Mouse (Mus musculus) heart, embryonic 12.5 days (tissue): ENCODE measurements around the gene Josd2. TPM values are rescaled to one million over a fixed set of nuclear protein-coding genes. Genes with fewer than 3 reads are reported as not detected.
A peak's percentile ranks its signal among the peaks of the same experiment; 100 is the strongest.

ENCODE experiments used
- ATAC-seq: fragments of 200-750 bp; cut with Nextera tagmentation; 2 replicates; pipeline ENCODE4 v1.8.0; 2017; ENCODE audit warnings: moderate TSS enrichment, moderate library complexity; ENCODE audit not compliant: insufficient number of reproducible peaks, low FRiP score
- H3K27ac ChIP-seq: fragments of 300-500 bp; sonication (generic); 2 replicates; pipeline ENCODE4 v1.5.1; 2016; ENCODE audit warnings: mild to moderate bottlenecking, moderate library complexity; ENCODE audit not compliant: poor library complexity, severe bottlenecking
- H3K27me3 ChIP-seq: fragments of 300-500 bp; sonication (generic); replicated peaks from 2 replicates; pipeline ENCODE4 v1.6.1; 2016; ENCODE audit warnings: mild to moderate bottlenecking, moderate library complexity
- H3K36me3 ChIP-seq: fragments of 300-500 bp; sonication (generic); 2 replicates; pipeline ENCODE4 v1.6.1; 2016; ENCODE audit warnings: mild to moderate bottlenecking, moderate library complexity
- H3K4me1 ChIP-seq: fragments of 300-500 bp; sonication (generic); replicated peaks from 2 replicates; pipeline ENCODE4 v1.6.1; 2016; ENCODE audit warnings: mild to moderate bottlenecking
- H3K4me2 ChIP-seq: fragments of 300-500 bp; sonication (generic); 2 replicates; pipeline ENCODE4 v1.6.1; 2016; ENCODE audit warnings: mild to moderate bottlenecking, moderate library complexity
- H3K4me3 ChIP-seq: fragments of 300-500 bp; sonication (generic); 2 replicates; pipeline ENCODE4 v1.5.1; 2016; ENCODE audit warnings: mild to moderate bottlenecking
- H3K9ac ChIP-seq: fragments of 300-500 bp; sonication (generic); 2 replicates; pipeline ENCODE4 v1.6.1; 2016; ENCODE audit warnings: mild to moderate bottlenecking, moderate library complexity
- H3K9me3 ChIP-seq: fragments of 300-500 bp; sonication (generic); replicated peaks from 2 replicates; pipeline ENCODE4 v1.6.1; 2016; ENCODE audit warnings: mild to moderate bottlenecking, moderate library complexity
- WGBS: fragments of 180-500 bp; shearing (Covaris S2); methylation state at CpG from one replicate; pipeline ENCODE4 v1.1.7; 2016; 5-methylcytosine and 5-hydroxymethylcytosine counted together
- polyA plus RNA-seq: library from polyadenylated mRNA; unstranded; fragments of >200 nt; fragmentation: Nextera tagmentation; extraction: Ambion mirVana; gene quantifications from 2 replicates; pipeline ENCODE4 v1.2.1, GENCODE M21; 2016

The Josd2 gene
- polyA plus RNA-seq, 1 experiment from 2014 or later: 141 TPM

GRCm38 (mm10) chr7:44491391-44491790 is 23.6 kb downstream of the Josd2 start:
- Histone ChIP-seq H3K4me2 (no peak overlapping the region), H3K27me3 (no peaks in the 10 kb centered on the region), H3K36me3 (peaks cover 53% of the 10 kb centered on the region), H3K4me3 (no peak overlapping the region), H3K27ac (no peak overlapping the region), H3K4me1 (peaks cover 13% of the 10 kb centered on the region), H3K9me3 (no peaks in the 10 kb centered on the region), H3K9ac (no peak overlapping the region)
- ATAC-seq: no peak
- WGBS: 94% methylated on average over 5 of the region's 5 CpGs

GRCm38 (mm10) chr7:44492166-44492826 is 24.5 kb downstream of the Josd2 start:
- Histone ChIP-seq H3K9ac (no peak overlapping the region), H3K36me3 (peaks cover 53% of the 10 kb centered on the region), H3K4me2 (no peak overlapping the region), H3K4me3 (no peak overlapping the region), H3K4me1 (peaks cover 13% of the 10 kb centered on the region), H3K27me3 (no peaks in the 10 kb centered on the region), H3K9me3 (no peaks in the 10 kb centered on the region), H3K27ac (no peak overlapping the region)
- ATAC-seq: no peak
- WGBS: 95% methylated on average over 21 of the region's 21 CpGs

- H3K27ac ChIP-seq: no peak overlapping the region
- H3K9ac ChIP-seq: no peak overlapping the region
- peaks cover 13% of the 10 kb centered on the region for H3K27me3 ChIP-seq
- no peak overlapping the region for H3K4me3 ChIP-seq
- no peaks in the 10 kb centered on the region for H3K9me3 ChIP-seq
- peaks cover 46% of the 10 kb centered on the region for H3K36me3 ChIP-seq
- 91% methylated on average over 12 of the region's 12 CpGs for WGBS
- H3K4me2 ChIP-seq: no peak overlapping the region
- no peak for ATAC-seq
- peaks cover 13% of the 10 kb centered on the region for H3K4me1 ChIP-seq
Observed at GRCm38 (mm10) chr7:44494681-44495080, 26.9 kb downstream of the Josd2 start.

GRCm38 (mm10) chr7:44495086-44495485 is 27.3 kb downstream of the Josd2 start:
- peak overlapping the region; percentile 72 for H3K4me3 ChIP-seq
- peaks cover 16% of the 10 kb centered on the region for H3K27me3 ChIP-seq
- peak overlapping the region; percentile 75 for H3K4me2 ChIP-seq
- 84% methylated on average over 7 of the region's 7 CpGs for WGBS
- H3K4me1 ChIP-seq: peaks cover 13% of the 10 kb centered on the region
- ATAC-seq: no peak
- peaks cover 42% of the 10 kb centered on the region for H3K36me3 ChIP-seq
- peak overlapping the region; percentile 83; the same call in 1 of the 2 replicates for H3K9ac ChIP-seq
- no peak overlapping the region for H3K27ac ChIP-seq
- H3K9me3 ChIP-seq: no peaks in the 10 kb centered on the region

- H3K9ac ChIP-seq: peak within 1 kb of the TSS; percentile 83
- ATAC-seq: peak; percentile 96
- H3K9me3 ChIP-seq: no peaks in the 10 kb centered on the region
- peak within 1 kb of the TSS; percentile 72 for H3K4me3 ChIP-seq
- 1% methylated on average over 58 of the region's 58 CpGs for WGBS
- H3K36me3 ChIP-seq: peaks cover 31% of the 10 kb centered on the region
- H3K4me2 ChIP-seq: peak within 1 kb of the TSS; percentile 75
- peak within 1 kb of the TSS; percentile 92 for H3K27ac ChIP-seq
- peaks cover 13% of the 10 kb centered on the region for H3K4me1 ChIP-seq
- peaks cover 27% of the 10 kb centered on the region for H3K27me3 ChIP-seq
Observed at GRCm38 (mm10) chr7:44495992-44496770, 28.4 kb downstream of the Josd2 start, which contains the start of the genes Emc10 and Fam71e1. Gene Emc10 (minus strand): TSS chr7:44496529. Gene Fam71e1 (plus strand): TSS chr7:44496581.

GRCm38 (mm10) chr7:44496771-44497109 is 29.0 kb downstream of the Josd2 start:
- Histone ChIP-seq H3K9ac (peak overlapping the region; percentile 69), H3K4me2 (peak overlapping the region; percentile 75), H3K4me3 (peak overlapping the region; percentile 72), H3K36me3 (peaks cover 26% of the 10 kb centered on the region), H3K27me3 (peaks cover 28% of the 10 kb centered on the region), H3K27ac (peak overlapping the region; percentile 68), H3K4me1 (peaks cover 13% of the 10 kb centered on the region), H3K9me3 (no peaks in the 10 kb centered on the region)
- ATAC-seq: peak; percentile 65
- under 1% methylated on average over 26 of the region's 26 CpGs for WGBS

- H3K9ac ChIP-seq: no peak overlapping the region
- WGBS: 81% methylated on average over 10 of the region's 10 CpGs
- H3K36me3 ChIP-seq: peaks cover 18% of the 10 kb centered on the region
- H3K9me3 ChIP-seq: no peaks in the 10 kb centered on the region
- peak overlapping the region; percentile 75 for H3K4me2 ChIP-seq
- peak overlapping the region; percentile 72 for H3K4me3 ChIP-seq
- peaks cover 13% of the 10 kb centered on the region for H3K4me1 ChIP-seq
- no peak for ATAC-seq
- H3K27ac ChIP-seq: no peak overlapping the region
- peaks cover 28% of the 10 kb centered on the region for H3K27me3 ChIP-seq
Observed at GRCm38 (mm10) chr7:44497361-44498055, 29.7 kb downstream of the Josd2 start.

GRCm38 (mm10) chr7:44498922-44499321 is 31.1 kb downstream of the Josd2 start:
- no peak overlapping the region for H3K4me2 ChIP-seq
- no peak overlapping the region for H3K27ac ChIP-seq
- no peak for ATAC-seq
- H3K4me3 ChIP-seq: no peak overlapping the region
- peaks cover 13% of the 10 kb centered on the region for H3K4me1 ChIP-seq
- 59% methylated on average over 1 of the region's 1 CpGs for WGBS
- no peaks in the 10 kb centered on the region for H3K9me3 ChIP-seq
- no peak overlapping the region for H3K9ac ChIP-seq
- peaks cover 34% of the 10 kb centered on the region for H3K27me3 ChIP-seq
- H3K36me3 ChIP-seq: peaks cover 6% of the 10 kb centered on the region; the same call in 1 of the 2 replicates

- 37% methylated on average over 20 of the region's 20 CpGs for WGBS
- peaks cover 8% of the 10 kb centered on the region for H3K4me1 ChIP-seq
- H3K4me3 ChIP-seq: no peak overlapping the region
- peaks cover 34% of the 10 kb centered on the region for H3K27me3 ChIP-seq
- no peak for ATAC-seq
- no peak overlapping the region for H3K4me2 ChIP-seq
- no peak overlapping the region for H3K27ac ChIP-seq
- no peaks in the 10 kb centered on the region for H3K36me3 ChIP-seq
- no peaks in the 10 kb centered on the region for H3K9me3 ChIP-seq
- no peak overlapping the region for H3K9ac ChIP-seq
Observed at GRCm38 (mm10) chr7:44500046-44500445, 32.3 kb downstream of the Josd2 start.

- Histone ChIP-seq H3K27ac (no peak overlapping the region), H3K4me2 (no peak overlapping the region), H3K9me3 (no peaks in the 10 kb centered on the region), H3K4me3 (no peak overlapping the region), H3K36me3 (no peaks in the 10 kb centered on the region), H3K9ac (no peak overlapping the region), H3K4me1 (no peaks in the 10 kb centered on the region), H3K27me3 (peaks cover 34% of the 10 kb centered on the region)
- ATAC-seq: peak; percentile 49; the same call in 1 of the 2 replicates
- 39% methylated on average over 5 of the region's 5 CpGs for WGBS
Observed at GRCm38 (mm10) chr7:44501563-44502115, 33.9 kb downstream of the Josd2 start.

- Histone ChIP-seq H3K4me2 (no peak overlapping the region), H3K9ac (no peak overlapping the region), H3K27me3 (peaks cover 40% of the 10 kb centered on the region), H3K4me3 (no peak overlapping the region), H3K4me1 (0 out of 2 replicates have a peak, but pooled peaks cover 3% of the 10 kb centered on the region), H3K27ac (no peak overlapping the region), H3K9me3 (peaks cover 2% of the 10 kb centered on the region; the same call in 1 of the 2 replicates), H3K36me3 (no peaks in the 10 kb centered on the region)
- ATAC-seq: peak; percentile 34; the same call in 1 of the 2 replicates
Observed at GRCm38 (mm10) chr7:44507491-44507890, 39.7 kb downstream of the Josd2 start.
